Mouse (Mus musculus) neural tube, embryonic 10.5 days (tissue): Measurements from ENCODE around the gene Rin1.
A peak's percentile ranks its signal among the peaks of the same experiment; 100 is the strongest.
"Not testable (repeated sequence)": the region's sequence is repeated elsewhere in the genome, so short reads cannot be mapped to it uniquely, and the experiment has no call there.

ENCODE experiments used
- DNase-seq: peaks from one replicate; pipeline ENCODE4 v3.0.0-alpha.2; 2017; ENCODE audit warnings: low spot score; ENCODE audit errors: extremely low spot score

The Rin1 gene

DNA sequence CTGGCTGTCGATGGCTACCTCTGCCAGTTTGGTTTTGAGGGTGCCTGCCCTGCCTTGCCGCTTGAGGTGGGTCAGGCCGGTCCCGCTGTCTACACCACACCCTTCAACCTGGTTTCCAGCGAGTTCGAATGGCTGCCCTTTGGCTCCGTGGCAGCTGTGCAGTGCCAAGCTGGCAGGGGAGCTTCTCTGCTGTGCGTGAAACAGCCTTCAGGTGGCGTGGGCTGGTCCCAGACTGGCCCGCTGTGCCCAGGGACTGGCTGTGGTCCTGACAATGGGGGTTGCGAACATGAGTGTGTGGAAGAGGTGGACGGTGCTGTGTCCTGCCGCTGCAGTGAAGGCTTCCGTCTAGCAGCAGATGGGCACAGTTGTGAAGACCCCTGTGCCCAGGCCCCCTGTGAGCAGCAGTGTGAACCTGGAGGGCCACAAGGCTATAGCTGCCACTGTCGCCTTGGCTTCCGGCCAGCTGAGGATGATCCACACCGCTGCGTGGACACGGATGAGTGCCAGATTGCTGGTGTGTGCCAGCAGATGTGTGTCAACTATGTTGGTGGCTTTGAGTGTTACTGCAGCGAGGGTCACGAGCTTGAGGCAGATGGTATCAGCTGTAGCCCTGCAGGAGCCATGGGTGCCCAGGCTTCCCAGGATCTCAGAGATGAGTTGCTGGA is 18.4 kb downstream of the Rin1 start:
- DNase-seq = no peak

- DNase-seq = no peak
These were observed 19.2 kb downstream of the Rin1 start for GRCm38 (mm10) chr19:5069486-5069885.

- DNase-seq = no peak
These were observed 19.7 kb downstream of the Rin1 start for GRCm38 (mm10) chr19:5069978-5070377.

- peak; percentile 52 for DNase-seq
These were observed 20.8 kb downstream of the Rin1 start for GRCm38 (mm10) chr19:5071077-5071476.

DNA sequence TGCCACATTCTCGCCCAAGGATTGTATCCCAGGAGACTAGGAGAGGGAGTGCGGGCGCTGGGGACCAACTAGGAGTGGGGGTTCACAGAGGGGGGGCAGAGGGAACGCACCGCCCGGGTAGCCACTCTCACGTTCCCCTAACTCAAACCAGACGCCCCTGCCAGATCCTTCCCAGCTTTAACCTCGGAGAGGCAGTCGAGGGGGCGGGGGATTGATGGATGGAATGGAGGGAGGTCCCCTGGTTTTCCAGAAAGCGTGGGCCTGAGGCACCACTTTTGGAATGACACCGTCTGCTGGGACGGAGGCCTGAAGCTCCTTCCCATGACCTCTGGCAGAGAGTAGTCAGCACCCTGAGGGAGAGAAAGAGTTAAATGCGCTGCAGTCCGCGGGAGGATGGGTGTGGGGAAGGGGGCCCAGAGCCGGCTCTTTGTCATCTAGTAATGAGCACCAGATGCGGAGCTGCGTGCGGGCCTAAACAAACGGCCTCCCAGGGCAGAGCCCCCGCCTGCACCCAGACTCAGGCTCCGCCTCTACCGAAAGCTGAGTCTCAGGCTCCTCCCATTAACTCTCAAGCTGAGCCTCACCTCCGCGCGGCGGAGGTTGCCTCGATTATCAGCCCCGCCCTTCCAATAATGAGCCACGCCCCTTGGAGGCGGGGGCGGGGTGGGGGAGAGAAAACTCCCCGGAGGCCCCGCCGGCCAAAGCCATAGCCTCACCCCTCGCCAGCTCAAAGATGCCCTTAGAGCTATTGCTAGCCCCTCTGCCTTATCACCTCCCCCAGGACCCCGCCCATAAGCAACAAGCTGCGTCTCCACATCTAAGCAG is 21.5 kb downstream of the Rin1 start:
- peak; percentile 90 for DNase-seq

DNA sequence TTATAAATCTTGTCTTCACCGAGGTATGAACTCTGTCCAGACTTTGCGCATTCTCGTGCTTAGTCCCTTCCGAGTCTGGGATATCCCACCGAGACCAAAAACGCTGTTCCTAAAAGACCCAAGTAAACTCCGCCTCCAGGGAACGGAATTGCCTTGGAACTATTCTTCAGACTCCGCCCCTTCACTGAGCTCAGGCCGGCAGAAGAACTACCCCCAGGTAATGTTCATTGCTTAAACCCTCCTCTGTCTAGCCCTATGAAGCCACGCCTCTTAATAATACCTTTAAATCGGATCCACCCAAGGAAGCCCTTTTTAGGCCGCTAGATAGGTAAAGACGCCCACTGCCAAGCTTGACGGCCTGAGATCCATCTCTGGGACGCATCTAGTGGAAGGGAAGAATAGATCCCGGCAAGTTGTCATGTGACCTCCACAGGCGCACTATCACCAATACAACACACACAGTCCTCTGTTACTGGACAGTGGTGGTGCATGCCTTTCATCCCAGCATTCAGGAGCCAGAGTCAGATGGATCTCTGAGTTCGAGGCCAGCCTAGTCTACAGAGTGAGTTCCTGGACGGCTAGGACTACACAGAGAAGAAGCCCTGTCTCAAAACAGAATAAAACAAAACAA is 22.2 kb downstream of the Rin1 start:
- DNase-seq = peak; percentile 50

DNA sequence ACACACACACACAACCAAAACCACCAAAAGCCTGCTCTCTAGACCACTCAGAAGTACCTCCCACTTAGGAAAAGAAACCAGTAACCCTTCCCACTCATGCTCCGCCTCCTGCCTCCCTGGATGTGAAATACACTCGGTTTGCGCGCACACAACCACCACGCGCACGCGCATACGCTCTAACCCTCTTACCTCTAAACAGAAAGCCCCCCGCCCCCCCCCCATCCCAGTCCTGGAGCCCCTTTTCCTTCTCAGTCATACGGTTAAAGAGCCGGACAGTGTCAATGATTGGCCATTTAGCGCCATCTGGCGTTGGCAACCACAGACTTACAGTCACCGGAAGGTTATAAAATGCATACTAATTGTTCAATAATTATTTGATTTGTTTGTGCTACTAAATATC is 22.7 kb downstream of the Rin1 start:
- DNase-seq = peak; percentile 80

DNA sequence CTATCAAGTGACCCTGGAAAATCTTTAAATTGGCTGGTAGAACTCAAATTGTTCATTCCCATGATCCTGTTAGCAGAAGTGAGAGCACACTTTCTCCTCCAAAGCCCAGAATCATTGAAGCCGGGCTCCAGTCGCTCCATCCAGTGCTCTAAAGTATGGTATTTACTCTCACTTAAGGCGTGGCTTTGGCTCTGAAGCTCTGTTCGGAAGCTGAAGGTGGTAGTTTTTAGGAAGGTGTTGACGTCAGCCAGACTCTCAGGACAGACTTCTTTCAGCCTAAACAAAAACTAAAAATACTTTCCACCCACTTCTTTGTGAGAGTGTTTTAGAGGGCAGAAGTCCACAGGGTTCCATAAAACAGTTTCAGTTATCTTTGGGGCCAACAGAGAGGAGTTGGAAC is 23.2 kb downstream of the Rin1 start:
- DNase-seq = no peak

GRCm38 (mm10) chr19:5079279-5079678 is 29.0 kb downstream of the Rin1 start:
- DNase-seq = no peak

GRCm38 (mm10) chr19:5082005-5082404 is 31.7 kb downstream of the Rin1 start:
- DNase-seq = no peak

DNA sequence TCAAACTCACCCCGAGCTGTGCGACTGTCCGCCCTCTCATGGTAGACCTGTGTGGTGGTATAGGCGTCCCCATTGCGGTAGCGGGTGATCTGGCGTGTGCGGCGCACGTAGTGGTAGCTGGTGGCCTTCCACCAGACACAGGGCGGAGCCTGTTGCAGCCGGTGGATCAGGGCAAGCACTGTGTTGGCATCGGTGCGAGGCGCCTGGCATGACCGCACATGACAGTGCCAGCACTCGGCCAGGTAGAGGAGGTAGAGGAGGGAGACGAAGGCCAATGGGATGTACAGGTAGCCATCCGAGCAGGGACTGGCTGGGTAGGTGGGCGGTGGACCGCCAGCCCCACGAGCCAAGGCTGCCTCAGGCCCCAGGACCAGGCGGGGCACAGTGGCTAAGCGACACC is 32.3 kb downstream of the Rin1 start:
- no peak for DNase-seq

DNA sequence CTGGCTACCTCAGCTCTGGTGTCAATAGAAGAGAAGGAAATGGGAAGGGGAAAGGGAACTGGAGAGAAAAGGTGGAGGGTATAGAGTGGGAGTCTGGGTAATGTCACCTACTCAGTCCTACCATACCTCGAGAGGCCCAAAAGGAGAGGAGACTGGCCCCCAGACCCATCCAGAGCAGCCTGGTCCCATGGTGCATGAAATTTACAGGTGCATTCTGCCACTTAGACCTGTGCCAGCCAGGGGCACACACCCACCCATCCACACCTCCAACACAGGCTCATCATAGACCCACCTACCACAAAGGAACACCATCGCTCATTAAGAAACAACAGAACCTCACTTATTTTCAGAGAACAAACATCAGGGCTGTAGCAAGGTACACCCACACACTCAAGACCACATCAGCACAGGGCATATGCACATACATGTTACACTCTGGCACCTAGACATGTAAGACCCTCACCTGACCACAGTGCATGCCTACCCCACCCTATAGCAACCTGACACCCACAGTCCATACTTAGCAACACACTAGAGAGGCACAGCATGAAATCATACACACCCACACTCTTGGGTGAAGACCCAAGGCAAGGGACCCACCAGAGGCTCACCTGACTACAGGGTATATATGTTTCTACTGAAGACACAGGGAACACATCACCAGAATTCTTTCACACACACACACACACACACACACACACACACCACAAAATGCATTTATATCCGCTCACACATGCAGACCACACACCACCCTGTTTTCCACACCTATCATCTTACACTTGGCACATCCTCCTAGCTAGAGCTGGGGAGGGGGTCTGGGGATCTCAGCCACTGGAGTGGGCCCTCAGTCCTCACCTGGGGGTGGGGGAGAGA is 33.9 kb downstream of the Rin1 start:
- no peak for DNase-seq

DNA sequence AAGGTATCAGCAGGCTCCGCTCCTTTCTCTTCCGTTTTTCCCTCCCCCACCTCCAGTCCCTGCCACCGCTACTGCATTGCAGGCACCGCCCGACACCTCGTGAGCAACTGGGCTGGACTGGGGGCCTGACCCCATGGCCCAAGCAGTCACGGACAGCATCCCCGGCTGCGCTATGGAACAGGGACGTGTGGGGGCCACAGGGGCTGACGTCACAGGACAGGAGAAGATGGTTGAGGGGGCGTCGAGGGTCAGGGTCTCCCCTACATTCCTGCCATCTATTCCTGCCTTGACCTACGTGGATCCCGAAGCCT is 34.5 kb downstream of the Rin1 start:
- no peak for DNase-seq

DNA sequence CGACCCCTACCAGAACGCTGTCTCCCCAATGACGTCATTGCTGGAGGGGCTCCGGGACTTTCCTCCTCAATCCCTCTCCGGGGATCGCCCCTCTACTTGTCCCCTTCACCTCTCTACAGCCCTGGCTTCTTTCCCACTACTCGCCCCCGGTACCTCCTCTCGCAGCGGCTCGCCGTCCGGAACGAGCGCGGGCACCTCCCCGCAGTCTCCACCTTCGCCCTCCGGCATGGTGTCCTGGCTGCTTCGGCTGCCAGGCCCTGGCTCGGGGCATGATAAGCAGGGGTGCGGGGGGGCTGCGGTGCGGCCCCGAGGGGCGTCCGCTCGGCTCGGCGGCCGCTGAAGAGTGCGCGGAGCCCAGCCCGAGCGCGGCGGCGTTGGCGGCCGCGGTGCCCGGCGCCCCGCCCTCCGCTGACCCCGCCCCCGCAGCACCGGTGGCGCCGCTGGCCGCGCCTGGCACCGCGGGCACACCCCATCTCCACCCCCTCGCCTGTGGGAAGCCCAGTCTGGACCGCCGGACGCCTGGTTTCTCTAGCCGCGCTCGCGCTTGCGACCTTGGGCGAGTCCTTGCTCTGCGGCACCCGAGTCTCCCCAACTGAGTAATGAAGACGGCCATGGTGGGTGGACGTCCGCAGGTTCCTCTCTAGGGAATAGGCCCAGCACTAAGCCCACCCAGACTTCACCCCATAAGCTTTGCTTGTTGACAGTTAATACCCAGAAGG is 35.0 kb downstream of the Rin1 start, which contains the start of gene Tmem151a:
TSS of gene Tmem151a (minus strand) at position 387 of the 719 bp plus-strand sequence.
- peak; percentile 32 for DNase-seq

DNA sequence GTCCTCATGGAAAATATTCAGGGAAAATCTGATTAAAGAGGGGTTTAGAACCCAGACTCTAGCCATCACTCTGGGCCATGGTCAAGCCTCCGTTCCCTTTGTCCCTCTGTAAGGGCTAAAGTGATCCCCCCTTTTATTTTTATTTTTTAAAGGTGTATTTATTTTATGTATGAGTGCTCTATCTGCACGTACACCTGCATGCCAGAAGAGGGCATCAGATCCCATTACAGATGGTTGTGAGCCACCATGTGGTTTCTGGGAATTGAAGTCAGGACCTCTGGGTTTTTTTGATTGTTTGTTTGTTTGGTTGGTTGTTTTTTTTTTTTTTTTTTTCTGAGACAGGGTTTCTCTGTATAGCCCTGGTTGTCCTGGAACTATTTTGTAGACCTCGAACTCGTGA is 36.3 kb downstream of the Rin1 start:
- DNase-seq = not testable (repeated sequence)

DNA sequence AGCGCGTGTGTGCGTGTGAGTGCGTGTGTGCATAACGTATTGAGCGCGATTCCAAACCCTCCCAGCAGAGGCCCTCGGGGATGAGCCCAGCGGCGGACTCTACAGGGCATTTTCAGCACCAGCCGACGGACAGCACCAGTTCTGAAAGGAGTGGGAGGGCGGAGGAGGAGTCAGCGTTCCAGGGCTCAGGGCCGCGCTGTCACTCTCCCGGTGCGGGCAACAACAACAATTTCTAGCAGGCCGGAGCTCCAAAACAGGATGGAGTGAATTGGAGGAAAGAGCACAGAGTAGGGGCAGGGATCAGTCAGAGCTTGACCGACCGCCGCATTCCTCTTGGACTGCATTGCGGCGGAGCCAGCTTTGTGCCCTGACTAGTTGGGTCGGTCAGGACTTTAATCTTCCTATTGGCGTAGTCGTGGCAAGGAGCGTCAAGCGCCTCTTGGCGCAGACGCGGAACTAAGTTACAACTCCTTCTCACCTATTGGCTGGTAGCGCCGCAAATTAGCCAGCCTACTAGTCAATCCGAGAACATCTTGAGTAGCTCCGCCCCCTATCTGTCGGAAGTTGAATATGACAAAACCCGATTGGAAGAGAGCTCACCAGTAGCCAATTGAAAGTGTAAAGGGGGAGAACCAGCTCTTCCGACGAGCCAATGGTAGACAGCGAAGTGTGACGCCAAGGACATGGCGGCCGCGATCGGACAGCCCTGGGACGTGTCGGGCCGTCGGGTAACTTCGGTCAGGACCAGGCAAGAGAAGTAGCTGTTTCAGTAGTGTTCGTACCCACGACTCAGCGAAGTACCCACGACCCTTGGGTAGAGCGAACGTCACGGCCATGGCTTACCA is 37.8 kb downstream of the Rin1 start, which contains the start of gene Yif1a:
TSS of gene Yif1a (plus strand) at position 655 of the 845 bp plus-strand sequence.
- peak; percentile 95 for DNase-seq

DNA sequence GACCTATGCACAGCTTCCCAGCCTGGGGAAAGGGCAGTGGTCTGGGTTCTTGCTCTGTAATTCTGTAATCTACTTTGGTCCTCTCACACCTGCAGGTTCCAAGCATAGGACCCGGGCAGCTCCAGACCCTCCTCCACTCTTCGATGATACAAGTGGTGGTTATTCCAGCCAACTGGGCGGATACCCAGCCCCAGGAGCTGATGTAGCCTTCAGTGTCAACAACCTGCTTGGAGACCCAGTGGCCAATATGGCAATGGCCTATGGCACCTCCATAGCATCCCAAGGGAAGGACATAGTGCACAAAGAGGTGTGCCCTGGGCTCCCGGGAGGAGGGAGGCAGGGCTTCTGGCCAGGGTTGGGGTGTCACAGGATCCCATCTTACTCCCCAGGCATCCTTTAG is 39.0 kb downstream of the Rin1 start:
- DNase-seq = no peak

DNA sequence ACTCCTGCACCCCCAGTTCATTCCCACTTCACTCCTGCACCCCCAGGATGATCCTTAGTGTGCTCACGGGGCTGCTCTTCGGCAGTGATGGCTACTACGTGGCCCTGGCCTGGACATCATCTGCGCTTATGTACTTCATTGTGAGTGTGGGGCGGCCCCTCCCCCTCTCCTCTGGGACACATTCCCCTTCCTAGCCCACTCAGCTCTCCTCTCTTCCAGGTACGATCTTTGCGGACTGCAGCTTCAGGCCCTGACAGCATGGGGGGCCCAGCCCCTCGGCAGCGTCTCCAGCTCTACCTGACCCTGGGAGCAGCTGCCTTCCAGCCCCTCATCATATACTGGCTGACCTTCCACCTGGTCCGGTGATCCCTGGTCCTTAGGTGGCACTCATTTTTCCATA is 41.8 kb downstream of the Rin1 start:
- no peak for DNase-seq

GRCm38 (mm10) chr19:5093481-5094242 is 43.4 kb downstream of the Rin1 start:
- DNase-seq = no peak
